Mouse (Mus musculus) ES-E14 (cell line): ENCODE results near the gene Cep55.

ENCODE experiments used
- CHD2 ChIP-seq: IDR thresholded peaks from 2 replicates; pipeline ENCODE4 v1.6.1; 2014; ENCODE audit warnings: mild to moderate bottlenecking, low read depth, low read length, inconsistent platforms
- HCFC1 ChIP-seq: IDR thresholded peaks from 2 replicates; pipeline ENCODE4 v1.6.1; 2012; ENCODE audit warnings: low read length, inconsistent platforms, borderline replicate concordance; ENCODE audit not compliant: insufficient read depth
- MAFK ChIP-seq: IDR thresholded peaks from 2 replicates; pipeline ENCODE4 v1.6.1; 2014; ENCODE audit warnings: mild to moderate bottlenecking, low read depth, low read length, inconsistent platforms; ENCODE audit not compliant: insufficient read depth
- ZC3H11A ChIP-seq: IDR thresholded peaks from 2 replicates; pipeline ENCODE4 v1.6.1; 2012; ENCODE audit warnings: low read depth, mild to moderate bottlenecking, inconsistent platforms, low read length, borderline replicate concordance
- ZNF384 ChIP-seq: IDR thresholded peaks from 2 replicates; pipeline ENCODE4 v1.6.1; 2012; ENCODE audit warnings: low read depth, low read length, inconsistent platforms

DNA sequence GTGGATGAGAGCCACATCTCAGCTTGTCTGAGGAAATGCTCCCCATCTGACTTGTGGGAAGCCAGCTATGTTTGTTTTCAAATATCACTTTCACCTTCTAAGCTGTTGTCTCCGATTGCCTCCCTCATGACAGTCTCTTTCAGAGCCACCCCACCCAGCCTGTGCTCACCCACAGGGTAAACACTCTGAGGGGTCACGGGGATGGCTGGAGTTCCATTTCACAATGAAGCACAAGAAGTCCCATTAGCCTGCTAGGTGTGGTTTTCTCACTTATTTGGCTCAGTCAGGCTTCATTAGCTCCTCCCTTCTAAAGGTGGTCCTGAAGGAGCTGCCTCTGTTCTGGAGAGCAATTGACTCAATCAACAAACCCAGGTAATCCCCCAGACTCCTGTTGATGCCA, 19.0 kb upstream of the Cep55 start:
- TF ChIP-seq HCFC1 (no peak), ZNF384 (no peak), MAFK (no peak), ZC3H11A (no peak), CHD2 (no peak)
